Mouse (Mus musculus) forebrain, embryonic 16.5 days (tissue): ENCODE results near the gene Gpr37l1. TPM values are rescaled to one million over a fixed set of nuclear protein-coding genes. Genes with fewer than 3 reads are reported as not detected.

Source experiments
- ATAC-seq: fragments of 200-750 bp; cut with Nextera tagmentation; 2 replicates; pipeline ENCODE4 v1.8.0; 2017; ENCODE audit warnings: mild to moderate bottlenecking, moderate library complexity
- H3K27ac ChIP-seq: fragments of 300-500 bp; sonication (generic); 2 replicates; pipeline ENCODE4 v1.5.1; 2014; ENCODE audit warnings: low read length, control low read depth
- H3K27me3 ChIP-seq: fragments of 300-500 bp; sonication (generic); replicated peaks from 2 replicates; pipeline ENCODE4 v1.6.1; 2014; ENCODE audit warnings: low read length; ENCODE audit not compliant: control insufficient read depth, insufficient read depth
- H3K36me3 ChIP-seq: fragments of 300-500 bp; sonication (generic); 2 replicates; pipeline ENCODE4 v1.6.1; 2014; ENCODE audit not compliant: control insufficient read depth, insufficient read depth
- H3K4me1 ChIP-seq: fragments of 300-500 bp; sonication (generic); replicated peaks from 2 replicates; pipeline ENCODE4 v1.6.1; 2014; ENCODE audit warnings: low read length; ENCODE audit not compliant: control insufficient read depth, insufficient read depth
- H3K4me2 ChIP-seq: fragments of 300-500 bp; sonication (generic); 2 replicates; pipeline ENCODE4 v1.6.1; 2014; ENCODE audit warnings: mild to moderate bottlenecking, low read length, control low read depth
- H3K4me3 ChIP-seq: fragments of 300-500 bp; sonication (generic); replicated peaks from 2 replicates; pipeline ENCODE4 v1.5.1; 2014; ENCODE audit warnings: mild to moderate bottlenecking, low read length, control low read depth
- H3K9ac ChIP-seq: fragments of 300-500 bp; sonication (generic); replicated peaks from 2 replicates; pipeline ENCODE4 v1.6.1; 2014; ENCODE audit warnings: low read depth, low read length, control low read depth
- H3K9me3 ChIP-seq: fragments of 300-500 bp; sonication (generic); 2 replicates; pipeline ENCODE4 v1.6.1; 2016; ENCODE audit warnings: low read length; ENCODE audit not compliant: control insufficient read depth
- WGBS: fragments of 180-500 bp; shearing (Covaris S2); extraction: QIAGEN DNeasy Blood & Tissue Kit; methylation state at CpG from one replicate; pipeline ENCODE4 v1.1.7; 2014; 5-methylcytosine and 5-hydroxymethylcytosine counted together
- polyA plus RNA-seq: library from polyadenylated mRNA; unstranded; fragments of >200 nt; fragmentation: Nextera tagmentation; extraction: Ambion mirVana; gene quantifications from 2 replicates; pipeline ENCODE4 v1.2.1, GENCODE M21; 2015

Gpr37l1 gene
- polyA plus RNA-seq, 1 experiment from 2014 or later, result 0.24 TPM

- no peak overlapping the region for H3K9ac ChIP-seq
- no peak overlapping the region for H3K4me3 ChIP-seq
- 69% methylated on average over 8 of the region's 8 CpGs for WGBS
- no peaks in the 10 kb centered on the region for H3K27me3 ChIP-seq
- H3K9me3 ChIP-seq, result no peaks in the 10 kb centered on the region
- no peak for ATAC-seq
- no peak overlapping the region for H3K27ac ChIP-seq
- no peaks in the 10 kb centered on the region for H3K36me3 ChIP-seq
- no peaks in the 10 kb centered on the region for H3K4me1 ChIP-seq
- no peak overlapping the region for H3K4me2 ChIP-seq
Observed at GRCm38 (mm10) chr1:135131560-135131959, 35.9 kb downstream of the Gpr37l1 start.

DNA sequence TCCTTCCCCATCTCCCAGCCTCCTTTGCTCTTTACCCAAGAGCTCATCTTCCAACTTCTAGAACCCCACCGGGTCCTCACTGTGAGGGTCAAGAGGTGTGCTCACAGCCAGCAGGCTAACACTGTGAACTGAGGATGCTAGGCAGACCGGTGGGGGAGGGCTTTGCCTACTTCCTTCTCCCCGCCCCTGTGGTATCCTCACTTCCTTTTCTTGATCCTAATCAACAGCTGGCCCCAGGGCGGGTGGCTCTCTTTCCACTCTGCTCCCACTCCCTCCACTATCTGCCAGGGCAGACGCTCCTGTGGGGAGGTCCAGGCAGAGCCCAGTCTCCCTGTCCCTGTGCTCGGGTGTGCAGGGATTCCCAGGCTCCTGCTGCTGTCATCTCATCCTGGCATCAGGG lies 36.4 kb downstream of the Gpr37l1 start:
- no peaks in the 10 kb centered on the region for H3K27me3 ChIP-seq
- no peak overlapping the region for H3K4me3 ChIP-seq
- no peaks in the 10 kb centered on the region for H3K4me1 ChIP-seq
- H3K9ac ChIP-seq, result no peak overlapping the region
- H3K4me2 ChIP-seq, result no peak overlapping the region
- H3K27ac ChIP-seq, result no peak overlapping the region
- H3K9me3 ChIP-seq, result no peaks in the 10 kb centered on the region
- no peak for ATAC-seq
- WGBS, result 47% methylated on average over 6 of the region's 6 CpGs
- no peaks in the 10 kb centered on the region for H3K36me3 ChIP-seq

GRCm38 (mm10) chr1:135130376-135131018 lies 37.0 kb downstream of the Gpr37l1 start:
- no peak overlapping the region for H3K4me3 ChIP-seq
- no peaks in the 10 kb centered on the region for H3K4me1 ChIP-seq
- no peak for ATAC-seq
- H3K27me3 ChIP-seq, result no peaks in the 10 kb centered on the region
- H3K27ac ChIP-seq, result no peak overlapping the region
- no peaks in the 10 kb centered on the region for H3K9me3 ChIP-seq
- no peak overlapping the region for H3K9ac ChIP-seq
- no peak overlapping the region for H3K4me2 ChIP-seq
- no peaks in the 10 kb centered on the region for H3K36me3 ChIP-seq
- WGBS, result 77% methylated on average over 2 of the region's 2 CpGs

- Histone ChIP-seq H3K4me1 (no peaks in the 10 kb centered on the region), H3K9ac (no peak overlapping the region), H3K36me3 (no peaks in the 10 kb centered on the region), H3K9me3 (no peaks in the 10 kb centered on the region), H3K4me2 (no peak overlapping the region), H3K27ac (no peak overlapping the region), H3K27me3 (no peaks in the 10 kb centered on the region), H3K4me3 (no peak overlapping the region)
- 68% methylated on average over 9 of the region's 9 CpGs for WGBS
- ATAC-seq, result no peak
Observed at GRCm38 (mm10) chr1:135129543-135130183, 37.8 kb downstream of the Gpr37l1 start.

DNA sequence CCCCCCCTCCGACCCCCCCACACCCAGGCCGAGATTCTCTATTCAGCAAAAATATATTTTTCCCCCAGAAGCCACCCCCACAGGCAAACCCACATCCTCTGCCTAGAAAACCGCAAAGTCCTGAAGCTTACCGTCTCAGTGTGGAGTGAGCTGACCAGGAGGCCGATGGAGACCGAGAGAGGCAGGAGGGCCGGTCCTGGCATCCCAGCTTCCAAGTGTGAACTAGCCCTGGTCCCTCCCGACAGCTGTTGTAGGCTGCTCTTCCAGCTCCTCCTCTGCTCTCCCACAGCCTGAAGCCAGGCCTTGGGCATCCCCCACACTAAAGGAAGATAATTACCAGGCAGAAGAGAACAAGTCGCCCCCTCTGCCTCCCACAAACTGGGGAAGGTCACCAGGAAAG lies 38.5 kb downstream of the Gpr37l1 start:
- WGBS, result 30% methylated on average over 9 of the region's 9 CpGs
- no peak for ATAC-seq
- H3K27me3 ChIP-seq, result no peaks in the 10 kb centered on the region
- H3K4me1 ChIP-seq, result no peaks in the 10 kb centered on the region
- no peaks in the 10 kb centered on the region for H3K36me3 ChIP-seq
- H3K9me3 ChIP-seq, result no peaks in the 10 kb centered on the region
- H3K27ac ChIP-seq, result no peak overlapping the region
- no peak overlapping the region for H3K9ac ChIP-seq
- H3K4me2 ChIP-seq, result no peak overlapping the region
- no peak overlapping the region for H3K4me3 ChIP-seq

DNA sequence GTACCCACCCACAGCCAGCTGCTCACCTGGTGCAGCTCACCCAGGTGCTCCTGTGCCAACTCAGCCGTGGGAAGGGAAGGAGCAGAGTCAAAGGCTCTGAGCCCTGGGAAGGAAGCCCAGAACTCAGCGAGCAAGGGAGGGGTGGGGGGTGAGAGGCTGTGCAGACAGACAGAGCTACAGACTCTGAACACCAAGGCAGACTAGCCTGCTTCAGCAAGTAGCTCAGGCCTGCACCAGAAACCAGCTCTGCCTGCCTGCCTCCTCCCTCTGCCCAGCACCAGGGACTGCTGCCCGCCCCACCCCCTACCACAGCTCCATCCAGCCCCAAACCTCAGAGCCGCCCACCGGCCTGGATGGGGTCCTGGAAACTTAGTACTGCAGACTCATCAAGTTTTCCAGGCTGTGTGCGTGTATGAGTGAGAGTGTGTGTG lies 39.5 kb downstream of the Gpr37l1 start:
- H3K9ac ChIP-seq, result no peak overlapping the region

GRCm38 (mm10) chr1:135126443-135127027 lies 40.9 kb downstream of the Gpr37l1 start:
- no peak overlapping the region for H3K4me2 ChIP-seq
- H3K9me3 ChIP-seq, result no peaks in the 10 kb centered on the region
- H3K4me3 ChIP-seq, result no peak overlapping the region
- H3K27ac ChIP-seq, result no peak overlapping the region
- no peaks in the 10 kb centered on the region for H3K4me1 ChIP-seq
- WGBS, result 77% methylated on average over 4 of the region's 4 CpGs
- no peaks in the 10 kb centered on the region for H3K36me3 ChIP-seq
- H3K27me3 ChIP-seq, result no peaks in the 10 kb centered on the region
- H3K9ac ChIP-seq, result no peak overlapping the region
- ATAC-seq, result no peak

More for the DNA sequence above, 39.5 kb downstream of the Gpr37l1 start:
- Histone ChIP-seq H3K4me3 (no peak overlapping the region), H3K4me2 (no peak overlapping the region), H3K36me3 (no peaks in the 10 kb centered on the region), H3K27me3 (no peaks in the 10 kb centered on the region), H3K9me3 (no peaks in the 10 kb centered on the region), H3K4me1 (no peaks in the 10 kb centered on the region), H3K27ac (no peak overlapping the region)
- no peak for ATAC-seq
- 51% methylated on average over 6 of the region's 6 CpGs for WGBS

- no peak overlapping the region for H3K27ac ChIP-seq
- H3K4me3 ChIP-seq, result no peak overlapping the region
- H3K9me3 ChIP-seq, result no peaks in the 10 kb centered on the region
- no peak for ATAC-seq
- H3K9ac ChIP-seq, result no peak overlapping the region
- no peaks in the 10 kb centered on the region for H3K27me3 ChIP-seq
- H3K36me3 ChIP-seq, result no peaks in the 10 kb centered on the region
- no peak overlapping the region for H3K4me2 ChIP-seq
- 48% methylated on average over 8 of the region's 8 CpGs for WGBS
- H3K4me1 ChIP-seq, result no peaks in the 10 kb centered on the region
Observed at GRCm38 (mm10) chr1:135125990-135126389, 41.5 kb downstream of the Gpr37l1 start.

DNA sequence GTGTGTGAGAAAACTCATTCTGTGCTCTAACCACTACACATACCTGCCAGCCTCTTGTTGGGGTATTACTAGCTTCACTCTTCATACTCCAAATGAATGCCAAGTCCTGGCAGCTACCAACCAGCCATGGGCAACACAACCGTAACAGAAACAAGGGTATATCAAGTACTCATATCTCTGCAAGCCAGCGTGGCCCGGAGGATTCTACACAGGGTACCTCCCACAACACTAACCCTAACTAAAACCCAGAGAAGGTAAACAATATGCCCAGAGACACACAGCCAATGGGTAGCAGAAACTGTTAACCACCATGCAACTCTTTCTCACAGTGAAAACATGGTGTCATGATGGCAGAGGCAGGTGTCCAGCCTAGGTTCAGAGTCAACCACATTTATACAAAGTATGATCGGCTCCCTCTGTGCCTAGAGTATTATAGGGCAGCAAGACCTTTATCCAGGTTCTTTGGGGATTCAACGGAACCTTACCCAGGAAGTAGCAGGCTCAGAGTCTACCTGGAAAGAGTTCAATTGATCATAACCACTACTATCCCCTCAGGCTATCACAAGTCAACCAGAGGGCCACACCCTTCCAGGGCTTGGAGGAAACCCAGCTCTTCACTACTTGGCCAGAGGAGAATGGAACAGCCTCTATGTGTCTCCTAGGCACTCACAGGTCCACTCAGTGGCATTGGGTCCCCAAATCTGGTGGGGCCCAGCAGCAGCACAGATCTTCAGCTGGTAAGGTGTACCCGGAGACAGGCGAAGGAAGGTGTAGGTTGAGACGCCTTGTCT lies 42.7 kb downstream of the Gpr37l1 start:
- H3K4me1 ChIP-seq, result no peaks in the 10 kb centered on the region
- H3K36me3 ChIP-seq, result no peaks in the 10 kb centered on the region
- no peak overlapping the region for H3K4me3 ChIP-seq
- ATAC-seq, result no peak
- no peaks in the 10 kb centered on the region for H3K27me3 ChIP-seq
- 93% methylated on average over 8 of the region's 8 CpGs for WGBS
- H3K9ac ChIP-seq, result no peak overlapping the region
- H3K27ac ChIP-seq, result no peak overlapping the region
- H3K9me3 ChIP-seq, result no peaks in the 10 kb centered on the region
- H3K4me2 ChIP-seq, result no peak overlapping the region
